Mouse (Mus musculus) spleen, postnatal 14 days (tissue): ENCODE data around the gene Stab1.

Source experiments
- DNase-seq, 2 experiments: peaks; one replicate each; pipeline ENCODE4 v3.0.0; 2021 to 2022; ENCODE audit warnings: low spot score in 2 of 2

Gene Stab1

GRCm38 (mm10) chr14:31168425-31168824, at the start of gene Stab1:
Gene Stab1, minus strand, starts transcription at chr14:31168641.
- no peak for DNase-seq

- DNase-seq = peak in 1 of 2 experiments; percentile 49
Measured at GRCm38 (mm10) chr14:31217666-31218065, 49.2 kb upstream of the Stab1 start, which contains the start of gene Sema3g. Gene Sema3g, plus strand, starts transcription at chr14:31217860.

- DNase-seq = no peak
Measured at GRCm38 (mm10) chr14:31216846-31217245, 48.4 kb upstream of the Stab1 start, which contains the start of gene Nisch. Gene Nisch, minus strand, starts transcription at chr14:31216946.

- peak in 1 of 2 experiments; percentile 61 for DNase-seq
Measured at GRCm38 (mm10) chr14:31215157-31216002, 46.9 kb upstream of the Stab1 start.

GRCm38 (mm10) chr14:31214684-31215083, 46.2 kb upstream of the Stab1 start:
- no peak for DNase-seq

GRCm38 (mm10) chr14:31213868-31214267, 45.4 kb upstream of the Stab1 start:
- DNase-seq = no peak

GRCm38 (mm10) chr14:31212499-31212898, 44.1 kb upstream of the Stab1 start:
- DNase-seq = no peak

- DNase-seq = no peak
Measured at GRCm38 (mm10) chr14:31211854-31212253, 43.4 kb upstream of the Stab1 start.

- no peak for DNase-seq
Measured at GRCm38 (mm10) chr14:31209133-31209557, 40.7 kb upstream of the Stab1 start.

- DNase-seq = no peak
Measured at GRCm38 (mm10) chr14:31208084-31208483, 39.6 kb upstream of the Stab1 start, which contains the start of gene Tnnc1. Gene Tnnc1, plus strand, starts transcription at chr14:31208312.

- no peak for DNase-seq
Measured at GRCm38 (mm10) chr14:31207070-31207830, 38.8 kb upstream of the Stab1 start.

- peak; percentile 87 to 90 for DNase-seq
Measured at GRCm38 (mm10) chr14:31206472-31206981, 38.1 kb upstream of the Stab1 start.

GRCm38 (mm10) chr14:31205562-31206467, 37.4 kb upstream of the Stab1 start:
- DNase-seq = no peak

GRCm38 (mm10) chr14:31205244-31205561, 36.8 kb upstream of the Stab1 start:
- no peak for DNase-seq

GRCm38 (mm10) chr14:31204844-31205243, 36.4 kb upstream of the Stab1 start:
- DNase-seq = no peak

- DNase-seq = no peak
Measured at GRCm38 (mm10) chr14:31200038-31200437, 31.6 kb upstream of the Stab1 start.

GRCm38 (mm10) chr14:31199599-31199998, 31.2 kb upstream of the Stab1 start:
- DNase-seq = no peak

GRCm38 (mm10) chr14:31197547-31198516, 29.4 kb upstream of the Stab1 start:
- DNase-seq = no peak

- no peak for DNase-seq
Measured at GRCm38 (mm10) chr14:31195968-31196367, 27.5 kb upstream of the Stab1 start.

- no peak for DNase-seq
Measured at GRCm38 (mm10) chr14:31195521-31195920, 27.1 kb upstream of the Stab1 start.
